Mouse (Mus musculus) gastrocnemius, adult 8-10 months (tissue): Measurements from ENCODE around the gene Neurod2. TPM values are rescaled to one million over a fixed set of nuclear protein-coding genes. Genes with fewer than 3 reads are reported as not detected.

ENCODE experiments used
- DNase-seq, 2 experiments: peaks; one replicate each; pipeline ENCODE4 v3.0.0; 2022; ENCODE audit warnings: low spot score in 2 of 2
- total RNA-seq, 4 experiments: library from RNA; stranded (reverse); gene quantifications; 2 replicates each; pipeline ENCODE4 v1.2.4; 2022

The Neurod2 gene
- total RNA-seq, 4 experiments from 2014 or later = not detected

DNA sequence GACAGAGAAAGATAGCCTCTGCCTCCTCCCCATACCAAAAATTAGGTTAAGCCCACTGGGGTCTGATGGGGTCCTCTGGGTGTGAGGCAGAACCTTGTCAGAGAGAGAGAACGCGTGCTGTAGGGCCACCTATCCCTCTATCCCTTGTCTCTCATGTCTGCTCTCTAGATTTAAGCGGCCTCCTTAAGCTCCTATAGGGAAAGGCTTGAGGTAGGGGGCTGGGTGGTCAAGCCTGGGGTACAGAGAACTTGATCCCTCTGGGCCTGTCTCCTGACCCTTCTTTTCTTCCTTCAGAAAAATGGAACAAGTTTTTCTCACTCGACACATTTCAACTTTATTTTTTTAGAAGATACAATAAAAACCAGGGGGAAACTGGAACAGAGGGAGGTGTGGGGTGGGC lies 3.4 kb upstream of the Neurod2 start:
- DNase-seq = no peak

DNA sequence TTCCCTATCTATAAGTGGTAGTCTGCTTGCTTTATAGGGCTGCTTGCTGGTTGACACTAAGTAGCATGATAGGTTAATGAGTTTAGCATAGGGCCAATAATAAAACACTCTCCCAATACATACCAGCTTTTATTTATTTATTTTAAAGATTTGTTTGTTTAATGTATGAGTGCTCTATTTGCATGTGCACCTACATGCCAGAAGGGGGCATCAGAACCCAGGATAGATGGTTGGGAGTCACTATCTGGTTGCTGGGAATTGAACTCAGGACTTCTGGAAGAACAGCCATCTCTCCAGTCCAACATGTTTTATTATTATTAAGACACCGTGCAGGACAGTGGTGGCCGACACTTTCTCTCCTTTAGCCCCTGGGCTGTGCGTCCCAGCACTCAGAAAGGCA lies 2.7 kb upstream of the Neurod2 start:
- DNase-seq = no peak

DNA sequence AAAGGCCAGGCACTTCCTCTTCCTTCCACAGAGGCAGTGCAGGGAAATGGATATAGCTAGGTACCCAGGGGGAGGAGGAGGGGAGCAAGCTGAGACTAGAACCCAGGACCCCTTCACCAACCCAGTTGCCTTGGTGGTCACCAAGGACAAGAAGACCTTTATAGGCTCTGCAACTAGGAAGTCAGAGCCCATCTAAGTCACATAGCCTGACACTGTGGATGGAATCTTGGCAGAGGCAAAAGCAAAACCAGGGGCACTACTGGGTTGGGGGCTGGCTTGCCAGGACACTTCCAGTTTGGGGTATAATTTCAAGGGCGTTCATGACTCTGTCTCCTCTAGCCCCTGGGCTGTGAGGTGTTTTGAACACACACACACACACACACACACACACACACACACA lies 2.0 kb upstream of the Neurod2 start:
- no peak for DNase-seq

- DNase-seq = no peak
These were observed 1.3 kb upstream of the Neurod2 start for GRCm38 (mm10) chr11:98330745-98331204.

GRCm38 (mm10) chr11:98329960-98330744 lies 704 bp upstream of the Neurod2 start:
- no peak for DNase-seq

DNA sequence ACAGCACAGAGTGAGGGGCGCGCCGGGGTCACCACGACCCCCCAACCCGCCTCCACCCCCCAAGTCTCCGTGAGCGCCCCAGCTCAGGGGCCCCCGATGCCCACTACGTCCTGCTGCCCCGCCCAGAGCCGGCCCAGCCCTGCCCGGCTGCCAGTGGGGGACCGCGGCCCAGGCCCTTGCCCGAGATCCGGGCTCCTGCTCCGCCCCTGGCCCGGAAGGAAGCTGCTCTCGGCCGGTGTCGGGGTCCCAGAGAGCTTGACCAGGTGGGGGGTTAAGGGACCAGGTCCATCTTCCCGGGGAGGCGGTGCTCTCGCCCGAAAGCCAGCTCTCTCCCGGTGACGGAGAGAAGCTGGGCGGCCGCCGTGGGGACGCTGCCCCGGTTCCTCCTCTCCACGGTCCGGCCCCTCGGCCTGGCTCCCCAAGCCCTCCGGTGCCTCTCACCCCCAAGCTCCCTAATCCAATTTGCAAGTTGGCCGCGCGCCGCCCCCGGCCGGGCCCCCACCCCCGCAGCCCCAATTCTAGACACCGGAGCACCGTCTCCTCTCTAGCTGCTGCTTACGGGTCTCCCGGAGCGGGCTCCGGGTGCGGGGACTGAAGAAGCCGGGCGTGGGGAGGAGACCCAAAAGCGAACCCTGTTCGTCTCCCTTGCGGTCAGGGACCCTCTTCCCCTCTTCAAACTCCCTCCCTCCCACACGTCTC lies 928 bp downstream of the Neurod2 start:
- no peak for DNase-seq

DNA sequence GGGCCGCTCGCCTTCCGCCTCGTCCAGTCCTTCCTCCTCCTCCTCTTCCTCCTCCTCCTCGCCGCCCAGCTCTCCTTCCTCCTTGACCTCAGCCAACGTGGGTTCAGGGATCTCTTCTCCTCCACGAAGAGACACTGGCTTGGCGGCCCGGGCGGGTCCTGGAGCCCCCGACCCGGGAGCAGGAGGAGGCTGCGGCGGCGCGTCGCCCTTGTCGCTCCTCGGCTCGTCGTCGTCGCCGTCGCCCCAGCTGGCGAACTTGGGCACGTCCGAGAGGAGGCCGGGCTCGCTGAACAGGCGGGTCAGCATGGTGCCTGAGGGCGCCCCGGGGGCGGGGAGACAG lies 1.4 kb downstream of the Neurod2 start:
- no peak for DNase-seq

DNA sequence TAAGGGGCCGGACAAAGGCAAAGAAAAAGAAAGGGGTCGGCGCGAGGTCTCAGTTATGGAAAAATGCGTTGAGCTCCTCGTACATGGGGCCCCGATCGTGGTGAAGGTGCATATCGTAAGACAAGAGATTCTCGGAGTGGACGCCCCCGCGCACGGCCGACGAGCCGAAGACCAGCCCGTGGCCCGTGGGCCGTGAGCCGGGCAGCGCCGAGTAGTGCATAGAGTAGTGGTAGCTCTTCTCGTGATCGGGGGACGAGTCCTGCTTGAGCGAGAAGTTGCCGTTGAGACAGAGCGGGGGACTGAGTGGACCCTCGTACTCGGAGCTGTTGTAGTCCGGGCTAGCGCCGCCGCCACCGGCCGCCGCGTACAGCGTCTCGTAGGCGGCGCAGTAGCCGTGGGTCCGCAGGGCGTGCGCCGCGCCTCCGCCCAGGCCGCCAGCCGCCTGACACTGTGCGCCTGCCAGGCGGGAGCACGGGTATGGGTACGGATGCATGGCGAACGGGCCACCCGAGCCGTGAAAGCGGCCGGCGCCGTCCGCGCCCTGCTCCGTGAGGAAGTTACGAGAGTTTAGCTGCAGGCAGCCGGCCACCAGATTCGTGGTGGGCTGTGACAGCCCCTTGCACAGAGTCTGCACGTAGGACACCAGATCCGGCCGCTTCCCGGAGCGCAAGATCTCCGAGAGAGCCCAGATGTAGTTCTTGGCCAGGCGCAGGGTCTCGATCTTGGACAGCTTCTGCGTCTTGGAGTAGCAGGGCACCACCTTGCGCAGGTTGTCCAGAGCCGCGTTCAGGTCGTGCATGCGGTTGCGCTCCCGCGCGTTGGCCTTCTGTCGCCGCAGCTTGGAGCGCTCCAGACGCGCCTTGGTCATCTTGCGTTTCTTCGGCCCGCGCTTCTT lies 2.1 kb downstream of the Neurod2 start:
- DNase-seq = no peak

GRCm38 (mm10) chr11:98326741-98327135 lies 2.7 kb downstream of the Neurod2 start:
- no peak for DNase-seq

DNA sequence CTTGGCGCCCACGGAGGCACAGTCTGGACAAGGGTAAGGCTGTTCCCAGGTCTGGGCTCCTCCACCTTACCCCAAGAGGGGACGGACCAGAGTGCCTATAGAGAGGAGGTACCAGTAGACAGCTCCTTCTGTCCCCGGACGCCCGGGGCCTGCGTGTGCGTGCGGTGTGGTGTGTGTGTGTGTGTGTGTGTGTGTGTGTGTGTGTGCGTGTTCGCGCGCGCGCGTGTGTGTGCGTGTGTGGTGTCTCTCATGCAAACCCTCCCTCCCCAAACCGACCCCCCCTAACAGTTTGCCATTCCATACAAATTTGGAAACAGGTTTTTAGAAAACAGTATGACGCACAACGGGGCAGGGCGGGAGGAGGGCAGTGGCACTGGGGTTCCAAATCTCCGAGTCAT lies 3.6 kb downstream of the Neurod2 start:
- no peak for DNase-seq

DNA sequence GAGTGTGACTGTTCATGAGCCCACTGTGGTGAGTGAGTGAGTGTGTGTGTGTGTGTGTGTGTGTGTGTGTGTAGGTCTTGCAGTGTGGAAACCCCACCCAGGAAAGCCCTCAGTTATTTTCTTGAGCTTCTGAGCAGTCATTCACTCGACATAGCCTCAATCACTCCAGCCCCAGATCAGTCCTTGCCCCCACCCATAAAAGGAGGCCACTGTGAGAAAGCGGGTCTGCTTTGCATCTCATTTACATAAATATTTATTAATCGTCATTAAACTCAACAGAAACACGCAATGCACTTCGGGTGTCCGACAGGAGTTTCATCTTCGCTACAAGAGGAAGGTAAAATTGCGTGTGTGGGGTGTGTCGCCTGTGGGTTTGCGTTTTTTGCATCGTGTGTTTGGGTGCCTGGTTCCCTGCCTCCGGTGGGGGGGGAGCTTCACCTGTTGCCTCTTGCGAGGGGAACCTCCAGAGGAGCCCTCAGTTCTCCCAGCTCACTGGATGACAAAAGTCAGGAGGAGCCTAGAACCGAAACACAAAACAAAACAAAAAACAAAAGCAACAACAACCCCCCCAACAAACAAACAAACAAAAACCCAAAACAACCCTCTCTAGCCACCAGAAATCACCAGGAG lies 4.1 kb downstream of the Neurod2 start:
- DNase-seq = no peak

DNA sequence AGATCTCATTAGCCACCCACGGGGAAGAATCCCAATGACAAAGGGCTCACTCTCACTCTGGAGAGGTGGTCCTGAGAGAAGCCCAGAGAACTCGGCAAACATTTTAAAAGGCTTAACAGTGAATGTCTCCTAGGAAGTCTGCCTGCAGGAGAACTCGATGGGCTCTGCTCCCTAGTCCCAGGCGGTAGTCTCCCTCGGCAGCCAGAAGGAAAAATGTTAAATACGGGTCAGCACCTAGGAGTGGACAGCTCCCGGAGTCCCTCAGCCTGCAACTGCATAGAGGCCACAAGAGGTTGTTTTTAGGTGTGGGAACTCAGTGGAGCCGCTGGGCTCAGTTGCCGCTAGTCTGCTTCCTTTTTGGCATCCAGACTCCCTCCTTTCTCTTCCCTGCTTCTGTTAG lies 5.5 kb downstream of the Neurod2 start:
- DNase-seq = no peak

DNA sequence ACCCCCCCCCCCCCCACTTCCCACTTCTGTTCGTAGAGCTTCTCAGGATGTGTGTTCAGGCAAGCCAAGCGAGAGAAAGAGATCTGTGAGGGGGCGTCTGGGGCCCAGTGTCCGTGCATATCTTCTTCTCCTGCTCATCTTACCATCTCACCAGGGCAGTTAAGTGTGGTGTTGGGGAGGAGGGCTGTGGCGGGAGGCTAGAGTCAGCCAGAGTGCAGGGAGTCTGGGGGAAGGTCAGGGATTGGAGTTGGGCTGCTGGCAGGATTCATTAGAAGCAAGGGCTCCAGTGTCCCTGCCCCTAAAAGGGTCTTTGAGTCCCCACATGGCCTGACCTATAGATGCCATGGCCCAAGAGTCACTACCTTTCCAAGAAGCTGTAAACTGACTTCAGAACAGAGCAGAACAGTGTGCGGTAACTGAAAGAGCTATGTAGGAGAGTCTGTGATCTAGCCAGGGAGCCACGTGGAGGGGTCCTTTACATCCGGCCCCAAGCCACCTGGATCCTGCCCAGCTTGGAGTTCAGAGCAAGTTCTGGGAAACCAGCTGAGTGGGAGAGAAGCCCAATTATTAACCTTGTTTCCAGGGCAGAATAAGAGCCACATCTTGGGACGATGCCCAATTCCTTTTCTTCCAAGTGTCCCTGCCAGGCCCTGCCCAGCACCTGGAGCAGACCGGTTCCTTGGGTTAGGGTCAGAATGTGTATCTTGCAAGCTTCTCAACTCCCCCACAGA lies 6.1 kb downstream of the Neurod2 start:
- DNase-seq = no peak

DNA sequence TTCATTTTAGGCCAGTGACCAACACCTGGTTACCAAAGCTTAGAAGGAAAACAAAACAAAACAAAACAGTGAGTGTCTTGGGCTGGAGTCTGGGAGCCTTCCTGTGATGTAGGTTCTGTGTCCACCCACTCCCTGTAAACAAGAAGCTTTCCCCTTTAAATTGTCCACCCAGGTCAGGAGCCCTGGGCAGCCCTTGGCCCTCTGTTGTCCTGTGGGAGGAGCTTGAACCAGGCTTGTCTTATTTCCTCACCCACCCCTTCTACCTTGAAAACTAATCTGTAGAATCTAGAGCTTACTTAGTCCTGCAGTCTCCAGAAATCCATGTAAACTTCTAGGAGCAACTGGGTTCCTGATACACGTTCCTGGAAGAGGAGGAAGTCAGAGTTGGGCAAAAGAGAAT lies 7.3 kb downstream of the Neurod2 start:
- no peak for DNase-seq

- no peak for DNase-seq
These were observed 7.8 kb downstream of the Neurod2 start for GRCm38 (mm10) chr11:98321677-98322003.

- DNase-seq = no peak
These were observed 8.4 kb downstream of the Neurod2 start for GRCm38 (mm10) chr11:98320806-98321676.

- DNase-seq = no peak
These were observed 9.1 kb downstream of the Neurod2 start for GRCm38 (mm10) chr11:98320381-98320780.

DNA sequence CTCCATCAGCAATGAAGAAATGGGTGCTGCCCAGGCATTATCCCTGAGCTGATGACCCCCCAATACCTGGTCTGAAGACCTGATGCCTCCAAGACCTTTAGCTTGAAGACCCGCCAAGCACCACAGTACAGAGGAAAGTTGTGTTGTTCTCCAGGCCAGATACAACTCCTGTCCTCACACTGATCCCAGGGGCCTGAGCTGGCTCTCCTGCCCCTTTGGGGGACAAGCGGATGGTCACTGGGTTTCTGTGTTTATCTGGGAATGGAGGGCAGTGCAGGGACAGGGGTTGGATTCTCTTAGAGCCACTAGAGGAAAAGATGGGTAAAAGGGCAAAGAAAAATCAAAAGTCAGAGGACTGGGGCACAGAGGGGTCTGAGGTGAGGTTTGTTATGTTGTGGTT lies 9.5 kb downstream of the Neurod2 start:
- no peak for DNase-seq

- DNase-seq = no peak
These were observed 9.9 kb downstream of the Neurod2 start for GRCm38 (mm10) chr11:98319544-98319943.

DNA sequence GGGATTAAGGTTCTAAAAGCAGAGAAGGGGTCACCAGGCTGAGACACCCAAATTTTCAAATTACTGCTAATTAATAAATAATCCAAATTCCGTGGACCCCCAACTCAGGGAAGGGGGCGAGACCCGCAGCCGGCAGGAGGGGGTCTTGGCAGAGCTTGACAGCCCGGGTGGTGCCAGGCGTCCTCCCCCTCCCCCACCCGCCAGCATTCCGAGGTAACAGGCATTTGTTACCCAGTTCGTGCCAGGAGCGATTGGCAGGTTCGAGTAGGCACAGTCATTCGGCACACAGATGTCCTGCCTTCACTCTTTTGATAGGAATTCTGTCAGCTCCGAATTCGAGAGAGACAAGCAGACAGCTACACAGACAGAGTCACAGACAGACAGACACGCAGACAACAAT lies 10.3 kb downstream of the Neurod2 start:
- no peak for DNase-seq
